Mouse (Mus musculus): ENCODE measurements around the gene Grm8.

DNA sequence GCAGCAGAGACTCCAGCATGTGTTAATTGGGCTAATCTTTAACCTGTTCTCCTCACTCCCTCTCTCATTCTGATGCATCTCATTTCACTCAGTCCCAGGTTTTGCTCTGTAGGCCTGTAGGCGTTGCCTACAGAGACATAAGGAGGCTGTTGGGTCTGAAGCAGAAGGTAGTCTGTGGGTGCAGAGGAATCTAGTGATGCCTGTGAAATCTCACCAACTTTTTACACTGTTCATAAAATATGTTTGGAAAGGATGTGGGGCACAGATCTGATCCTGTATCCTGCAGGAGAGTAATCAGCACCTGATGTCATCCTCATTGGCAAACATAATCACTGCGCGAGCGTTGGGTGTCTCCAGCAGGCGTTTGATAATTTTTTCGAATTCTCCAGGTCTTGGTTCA lies 372.9 kb downstream of the Grm8 start:
- no peak for TF ChIP-seq POLR2A (IDR thresholded peaks at IDR 0.05; ENCODE audit: low read depth, low read length)
- no peak for TF ChIP-seq CTCF (IDR thresholded peaks at IDR 0.05; ENCODE audit: extremely low read depth, insufficient read depth, insufficient read length, insufficient replicate concordance)

Measured in spleen, adult 2 months (tissue).